Mouse (Mus musculus): Measurements from ENCODE around the gene Mical2. TPM values are rescaled to one million over a fixed set of nuclear protein-coding genes. Genes with fewer than 3 reads are reported as not detected.

The Mical2 gene
- polyA plus RNA-seq, 1 experiment from 2014 or later = 134 TPM

DNA sequence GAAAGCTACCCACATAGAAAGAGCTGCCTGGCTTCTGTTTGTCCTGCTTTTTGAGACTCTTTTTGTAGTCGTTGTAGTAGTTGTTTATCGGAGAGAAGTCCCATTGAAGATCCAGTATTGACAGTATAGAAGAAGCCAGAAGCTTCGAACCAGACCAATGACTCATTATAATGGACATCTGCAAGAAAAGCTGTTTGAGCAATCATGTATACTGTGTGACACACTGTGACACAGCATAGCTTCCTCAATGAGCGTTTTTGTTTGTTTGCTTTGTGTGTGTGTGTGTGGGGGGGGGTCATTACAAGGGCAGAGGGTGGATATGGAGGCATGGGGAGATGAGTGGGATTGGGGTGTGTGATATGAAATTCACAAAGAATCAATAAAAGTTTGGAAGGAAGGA lies 53.0 kb downstream of the Mical2 start:
- no peak for ATAC-seq (replicated peaks; ENCODE audit: insufficient number of reproducible peaks, insufficient read depth, low FRiP score, low read depth)
- Histone ChIP-seq H3K27me3 (no peaks in the 10 kb centered on the region), H3K27ac (peak overlapping the region; percentile 92), H3K9me3 (replicated peaks) (no peaks in the 10 kb centered on the region), H3K9ac (0 out of 2 replicates have a peak overlapping the region, but pooled peaks have one; percentile 16), H3K4me3 (no peak overlapping the region), H3K4me2 (no peak overlapping the region), H3K36me3 (0 out of 2 replicates have a peak, but pooled peaks cover 6% of the 10 kb centered on the region), H3K4me1 (replicated peaks) (peaks cover 87% of the 10 kb centered on the region)
- 46% methylated on average over 4 of the region's 4 CpGs for WGBS

DNA sequence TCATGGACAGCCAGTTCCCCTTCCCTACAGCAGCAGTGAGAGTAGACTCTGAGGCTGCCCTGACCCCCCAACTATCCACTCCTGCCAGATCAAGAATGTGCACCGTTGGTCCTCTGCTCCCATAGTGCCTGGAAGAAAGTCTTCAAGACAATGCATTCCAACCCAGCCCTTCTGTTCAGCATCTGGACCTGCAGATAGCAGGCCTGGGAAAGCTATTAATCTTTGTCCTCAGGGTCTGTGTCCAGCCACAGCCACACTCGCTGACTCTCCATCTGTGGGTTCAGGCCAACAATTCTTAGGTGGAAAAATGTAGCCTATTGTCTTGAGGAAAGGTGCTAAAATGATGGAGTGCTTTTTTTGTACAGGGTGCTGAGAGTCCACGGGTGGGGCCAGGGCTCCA lies 54.8 kb downstream of the Mical2 start:
- 16% methylated on average over 3 of the region's 3 CpGs for WGBS
- H3K27me3 ChIP-seq = no peaks in the 10 kb centered on the region
- H3K4me1 ChIP-seq (replicated peaks) = peaks cover 90% of the 10 kb centered on the region
- no peak overlapping the region for H3K9ac ChIP-seq
- H3K36me3 ChIP-seq = 0 out of 2 replicates have a peak, but pooled peaks cover under 1% of the 10 kb centered on the region
- peak overlapping the region; percentile 92 for H3K27ac ChIP-seq
- no peak overlapping the region for H3K4me2 ChIP-seq
- H3K4me3 ChIP-seq = no peak overlapping the region
- H3K9me3 ChIP-seq (replicated peaks) = no peaks in the 10 kb centered on the region
- ATAC-seq (replicated peaks; ENCODE audit: insufficient number of reproducible peaks, insufficient read depth, low FRiP score, low read depth) = no peak

DNA sequence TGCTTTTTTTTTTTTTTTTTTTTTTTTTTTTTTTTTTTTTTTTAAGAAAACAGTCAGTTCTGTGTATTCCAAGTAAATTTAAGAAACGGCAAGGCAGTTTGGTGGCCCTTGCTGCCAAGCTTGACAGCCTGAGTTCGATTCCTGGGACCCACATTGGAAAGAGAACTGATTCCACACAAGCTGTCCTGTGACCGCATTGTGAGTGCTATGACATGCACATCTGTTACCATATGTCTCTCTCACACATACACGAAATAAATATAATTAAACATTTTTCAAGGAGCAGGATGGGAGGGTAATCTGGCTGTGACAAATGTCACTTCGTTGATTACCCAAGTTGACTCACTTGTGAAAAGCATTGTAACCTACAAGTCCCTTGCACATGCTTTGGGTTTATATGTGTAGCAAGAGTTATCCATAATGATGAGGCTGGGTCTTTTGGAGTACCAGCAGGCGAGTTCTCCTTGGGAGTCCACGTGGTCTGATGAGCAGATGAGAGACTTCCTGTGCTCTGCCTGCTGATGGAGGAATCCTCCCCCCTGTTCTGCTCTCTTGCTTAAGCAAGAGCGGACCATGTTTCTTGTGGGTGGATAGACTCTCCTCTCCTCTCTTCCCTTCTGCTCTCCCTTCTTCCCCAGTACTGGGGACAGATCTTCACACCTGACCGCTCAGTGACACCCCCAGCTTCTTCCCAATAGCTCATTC lies 58.1 kb downstream of the Mical2 start:
- Histone ChIP-seq H3K4me3 (no peak overlapping the region), H3K9ac (no peak overlapping the region), H3K4me2 (no peak overlapping the region), H3K36me3 (no peaks in the 10 kb centered on the region), H3K4me1 (replicated peaks) (peaks cover 90% of the 10 kb centered on the region), H3K27me3 (no peaks in the 10 kb centered on the region), H3K9me3 (replicated peaks) (no peaks in the 10 kb centered on the region), H3K27ac (peak overlapping the region; percentile 29; the same call in 1 of the 2 replicates)
- ATAC-seq (replicated peaks; ENCODE audit: insufficient number of reproducible peaks, insufficient read depth, low FRiP score, low read depth) = no peak
- WGBS = 70% methylated on average over 9 of the region's 9 CpGs

DNA sequence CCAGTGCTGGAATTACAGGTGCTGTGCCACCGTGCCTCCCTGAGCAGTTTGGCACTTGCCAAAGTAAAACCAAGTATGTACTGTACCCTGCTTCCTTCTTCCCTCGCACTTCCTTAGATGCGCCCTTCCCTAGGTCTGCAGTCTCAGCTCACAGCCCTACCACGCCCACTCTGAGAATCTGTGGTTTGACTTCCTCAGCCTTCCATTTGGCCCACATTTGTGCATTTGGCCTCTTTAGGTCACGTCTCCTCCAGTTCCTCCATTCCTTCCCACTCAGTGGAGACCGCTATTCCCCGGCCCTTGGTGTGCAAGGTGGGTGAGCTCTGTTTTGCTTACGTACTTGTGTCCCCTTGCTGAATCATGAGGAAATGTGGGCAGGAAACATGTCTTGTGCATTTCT lies 59.9 kb downstream of the Mical2 start:
- WGBS = 75% methylated on average over 8 of the region's 8 CpGs
- H3K4me1 ChIP-seq (replicated peaks) = peaks cover 90% of the 10 kb centered on the region
- no peak for ATAC-seq (replicated peaks; ENCODE audit: insufficient number of reproducible peaks, insufficient read depth, low FRiP score, low read depth)
- no peaks in the 10 kb centered on the region for H3K27me3 ChIP-seq
- H3K27ac ChIP-seq = peak overlapping the region; percentile 95
- no peaks in the 10 kb centered on the region for H3K36me3 ChIP-seq
- H3K9me3 ChIP-seq (replicated peaks) = no peaks in the 10 kb centered on the region
- no peak overlapping the region for H3K4me2 ChIP-seq
- H3K9ac ChIP-seq = no peak overlapping the region
- no peak overlapping the region for H3K4me3 ChIP-seq

DNA sequence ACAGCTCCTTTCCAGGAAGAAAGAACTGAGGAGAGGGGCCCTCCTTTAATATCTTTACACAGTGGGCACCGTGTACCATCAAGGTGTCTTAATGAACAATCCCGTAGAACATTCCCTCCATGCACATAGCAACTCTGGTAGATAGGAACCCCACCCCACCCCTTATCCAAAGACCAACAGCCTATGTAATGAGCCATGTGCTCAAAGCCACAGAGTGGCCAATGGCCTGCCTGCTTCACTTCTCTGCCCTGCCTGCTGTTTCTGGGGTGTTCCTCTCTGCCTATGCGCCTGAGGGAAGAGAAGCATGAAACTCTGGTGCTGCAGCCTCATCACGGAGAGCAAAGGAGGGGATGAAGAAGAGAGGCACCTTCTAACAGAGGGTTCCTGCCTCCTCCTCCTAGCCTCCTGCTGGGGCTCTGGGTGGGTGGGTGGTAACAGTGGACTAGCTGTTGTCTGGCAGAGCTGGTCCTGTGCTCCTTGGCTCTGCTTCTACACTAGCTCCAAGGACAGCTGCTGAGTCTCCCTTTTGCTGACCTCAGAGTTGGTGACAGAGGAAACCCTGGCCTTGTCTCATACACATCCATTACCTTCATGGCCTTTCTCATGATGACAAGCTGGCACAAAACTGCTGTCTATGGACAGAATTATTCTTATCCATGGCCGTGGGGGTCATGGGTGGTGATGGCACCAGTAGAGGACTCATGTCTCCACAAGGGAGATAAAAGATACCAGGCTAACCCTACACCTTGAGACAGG lies 62.9 kb downstream of the Mical2 start:
- no peaks in the 10 kb centered on the region for H3K27me3 ChIP-seq
- H3K4me3 ChIP-seq = no peak overlapping the region
- ATAC-seq (replicated peaks; ENCODE audit: insufficient number of reproducible peaks, insufficient read depth, low FRiP score, low read depth) = no peak
- no peaks in the 10 kb centered on the region for H3K9me3 ChIP-seq (replicated peaks)
- peak overlapping the region; percentile 14; the same call in 1 of the 2 replicates for H3K9ac ChIP-seq
- no peak overlapping the region for H3K4me2 ChIP-seq
- 60% methylated on average over 5 of the region's 5 CpGs for WGBS
- peak overlapping the region; percentile 95 for H3K27ac ChIP-seq
- H3K36me3 ChIP-seq = no peaks in the 10 kb centered on the region
- H3K4me1 ChIP-seq (replicated peaks) = peaks cover 84% of the 10 kb centered on the region

DNA sequence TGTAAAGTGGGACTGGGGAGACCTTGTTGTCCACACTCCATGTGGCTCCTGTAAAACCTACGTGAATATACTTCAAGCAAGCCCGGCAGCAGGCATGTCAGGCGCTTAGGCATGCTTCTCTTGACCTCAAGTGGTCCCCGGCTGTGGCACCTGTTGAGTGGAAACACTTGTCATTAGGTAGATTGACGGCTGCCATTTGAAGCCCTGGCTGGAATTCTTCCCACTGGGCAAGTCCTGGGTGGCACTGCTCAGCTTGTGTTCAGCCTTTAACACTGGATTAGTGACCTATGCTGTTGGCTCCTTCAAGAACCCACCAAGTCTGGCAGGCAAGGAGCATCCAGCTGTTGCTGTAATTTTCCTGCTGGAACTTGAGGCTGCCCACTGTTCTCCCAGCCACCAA lies 63.9 kb downstream of the Mical2 start:
- Histone ChIP-seq H3K4me3 (no peak overlapping the region), H3K9ac (no peak overlapping the region), H3K27me3 (no peaks in the 10 kb centered on the region), H3K27ac (peak overlapping the region; percentile 95), H3K4me1 (replicated peaks) (peaks cover 84% of the 10 kb centered on the region), H3K9me3 (replicated peaks) (no peaks in the 10 kb centered on the region), H3K36me3 (no peaks in the 10 kb centered on the region), H3K4me2 (0 out of 2 replicates have a peak overlapping the region, but pooled peaks have one; percentile 7)
- WGBS = 40% methylated on average over 5 of the region's 5 CpGs
- peak; percentile 33 for ATAC-seq (replicated peaks; ENCODE audit: insufficient number of reproducible peaks, insufficient read depth, low FRiP score, low read depth)

DNA sequence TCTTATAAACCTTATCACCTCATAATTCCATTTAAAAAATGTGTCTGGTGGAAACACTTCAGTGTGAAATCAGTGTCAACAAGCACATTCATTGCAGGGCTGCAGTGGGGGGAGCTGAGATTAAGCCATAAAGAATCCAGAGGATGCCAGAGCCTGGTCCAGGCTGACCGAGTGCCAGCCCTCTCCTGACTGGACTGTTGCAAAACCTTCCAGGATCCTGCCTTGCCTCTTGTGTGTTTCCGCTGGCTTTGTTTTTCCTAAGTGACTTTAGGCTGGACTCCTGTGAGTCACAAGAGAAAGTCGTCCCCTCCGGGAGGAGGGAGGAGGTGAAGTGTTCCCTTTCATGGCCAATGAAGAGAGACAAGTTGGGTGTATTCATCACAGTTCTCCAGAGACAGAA lies 64.3 kb downstream of the Mical2 start:
- H3K9me3 ChIP-seq (replicated peaks) = no peaks in the 10 kb centered on the region
- H3K9ac ChIP-seq = 0 out of 2 replicates have a peak overlapping the region, but pooled peaks have one; percentile 31
- H3K4me3 ChIP-seq = no peak overlapping the region
- H3K27me3 ChIP-seq = no peaks in the 10 kb centered on the region
- 21% methylated on average over 4 of the region's 4 CpGs for WGBS
- ATAC-seq (replicated peaks; ENCODE audit: insufficient number of reproducible peaks, insufficient read depth, low FRiP score, low read depth) = peak; percentile 80
- H3K36me3 ChIP-seq = no peaks in the 10 kb centered on the region
- peaks cover 82% of the 10 kb centered on the region for H3K4me1 ChIP-seq (replicated peaks)
- H3K4me2 ChIP-seq = 0 out of 2 replicates have a peak overlapping the region, but pooled peaks have one; percentile 7
- H3K27ac ChIP-seq = peak overlapping the region; percentile 95

DNA sequence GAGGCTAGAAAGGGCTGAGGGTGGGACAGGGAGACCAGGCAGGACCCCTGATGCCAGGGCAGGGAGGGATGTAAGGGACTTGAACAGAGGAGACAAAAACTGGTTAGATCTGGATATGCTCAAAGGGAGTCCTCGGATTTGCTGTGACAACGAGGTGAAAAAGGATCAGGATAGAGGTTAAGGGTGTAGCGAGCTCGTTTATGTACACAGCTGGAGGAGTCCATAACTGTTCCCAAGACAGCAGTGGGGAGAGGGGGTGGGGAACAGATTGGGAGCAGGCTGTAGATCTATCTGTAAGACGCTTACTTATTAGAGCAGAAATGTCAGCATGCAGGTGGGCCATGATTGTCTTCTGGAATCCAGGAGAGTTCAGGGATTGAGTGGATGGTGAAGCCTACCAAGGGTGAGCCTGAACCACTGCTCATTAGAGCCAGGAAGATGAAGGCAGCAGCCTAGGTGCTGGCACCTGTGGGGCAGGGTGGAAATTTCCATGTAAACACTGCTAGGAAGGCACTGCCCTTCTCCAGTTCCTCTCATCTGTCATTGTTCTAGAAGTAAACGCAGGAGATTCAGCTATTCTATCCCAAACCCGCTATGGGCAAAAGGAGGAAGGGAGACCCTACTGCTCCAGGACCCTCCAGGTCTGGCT lies 67.9 kb downstream of the Mical2 start:
- WGBS = 65% methylated on average over 7 of the region's 7 CpGs
- Histone ChIP-seq H3K4me1 (replicated peaks) (peaks cover 80% of the 10 kb centered on the region), H3K4me3 (no peak overlapping the region), H3K9me3 (replicated peaks) (no peaks in the 10 kb centered on the region), H3K4me2 (no peak overlapping the region), H3K36me3 (no peaks in the 10 kb centered on the region), H3K27ac (peak overlapping the region; percentile 75), H3K27me3 (no peaks in the 10 kb centered on the region), H3K9ac (peak overlapping the region; percentile 38; the same call in 1 of the 2 replicates)
- no peak for ATAC-seq (replicated peaks; ENCODE audit: insufficient number of reproducible peaks, insufficient read depth, low FRiP score, low read depth)

DNA sequence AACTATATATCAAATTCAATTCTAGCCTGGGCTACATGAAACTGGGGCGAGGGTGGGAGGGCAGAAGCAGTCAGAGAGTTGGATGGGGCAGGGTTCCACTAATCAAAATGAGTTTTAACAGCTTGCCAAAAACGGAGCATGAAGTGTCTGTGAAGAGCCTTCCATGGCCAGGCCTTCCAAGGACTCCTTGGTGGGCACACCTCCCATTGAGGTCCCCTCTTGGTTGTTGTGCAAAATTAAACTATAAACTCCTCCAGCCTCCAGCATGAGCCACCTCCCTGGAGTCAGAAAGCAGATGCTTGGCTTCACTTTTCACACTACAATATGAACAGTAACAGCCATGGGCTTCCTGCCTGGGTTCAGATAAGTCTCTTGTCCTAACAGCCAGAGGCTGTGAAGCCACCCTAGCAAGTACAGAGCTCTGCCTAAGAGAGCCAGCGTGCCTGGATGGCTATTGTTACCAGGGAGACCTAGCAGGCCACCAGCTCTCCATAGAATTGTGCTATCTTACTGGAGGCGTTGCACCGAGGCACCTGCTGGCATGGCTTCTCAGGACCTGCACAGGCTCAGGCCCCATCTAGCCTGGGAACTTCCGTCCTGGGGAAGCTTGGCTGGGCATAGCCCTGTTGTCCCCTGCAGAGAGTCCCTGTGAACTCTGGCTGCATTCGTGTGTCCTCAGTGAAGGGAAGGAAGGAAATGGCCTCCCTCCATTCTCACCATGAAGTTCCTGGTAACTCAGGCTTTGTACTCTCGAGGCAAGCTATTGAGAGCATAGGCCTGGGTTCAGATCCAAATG lies 70.0 kb downstream of the Mical2 start:
- H3K4me2 ChIP-seq = no peak overlapping the region
- H3K4me3 ChIP-seq = no peak overlapping the region
- no peaks in the 10 kb centered on the region for H3K9me3 ChIP-seq (replicated peaks)
- no peak overlapping the region for H3K9ac ChIP-seq
- no peaks in the 10 kb centered on the region for H3K36me3 ChIP-seq
- WGBS = 41% methylated on average over 8 of the region's 8 CpGs
- H3K27me3 ChIP-seq = no peaks in the 10 kb centered on the region
- no peak for ATAC-seq (replicated peaks; ENCODE audit: insufficient number of reproducible peaks, insufficient read depth, low FRiP score, low read depth)
- peak overlapping the region; percentile 93 for H3K27ac ChIP-seq
- H3K4me1 ChIP-seq (replicated peaks) = peaks cover 80% of the 10 kb centered on the region

DNA sequence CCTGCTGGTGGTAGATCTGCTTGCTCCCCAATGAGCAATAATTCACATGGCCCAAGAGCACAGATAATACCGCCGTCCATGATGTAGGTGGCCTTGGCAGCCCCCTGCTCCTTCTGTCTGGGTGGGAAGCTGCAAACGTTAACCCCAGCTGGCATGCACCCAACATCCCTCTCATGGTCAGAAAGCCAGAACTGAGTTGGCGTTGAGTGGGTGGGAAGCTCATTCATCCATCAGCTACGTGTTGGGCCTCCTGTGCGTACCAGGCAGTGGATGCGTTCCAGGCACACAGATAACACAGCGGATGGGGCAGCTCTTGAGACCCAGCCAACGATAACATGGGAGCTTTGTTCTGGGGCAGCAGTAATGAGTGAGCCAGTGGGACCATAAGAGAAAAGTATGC lies 72.4 kb downstream of the Mical2 start:
- Histone ChIP-seq H3K9me3 (replicated peaks) (no peaks in the 10 kb centered on the region), H3K36me3 (no peaks in the 10 kb centered on the region), H3K27me3 (no peaks in the 10 kb centered on the region), H3K4me2 (no peak overlapping the region), H3K9ac (no peak overlapping the region), H3K4me3 (no peak overlapping the region), H3K4me1 (replicated peaks) (peaks cover 76% of the 10 kb centered on the region), H3K27ac (peak overlapping the region; percentile 93)
- WGBS = 12% methylated on average over 9 of the region's 9 CpGs
- ATAC-seq (replicated peaks; ENCODE audit: insufficient number of reproducible peaks, insufficient read depth, low FRiP score, low read depth) = peak; percentile 79
